Mouse (Mus musculus) left cerebral cortex, adult 11 months (tissue): ENCODE results near the gene Dhx8.

Experiments
- DNase-seq: peaks from one replicate; pipeline ENCODE4 v3.0.0; 2022; ENCODE audit warnings: low spot score

The Dhx8 gene

DNA sequence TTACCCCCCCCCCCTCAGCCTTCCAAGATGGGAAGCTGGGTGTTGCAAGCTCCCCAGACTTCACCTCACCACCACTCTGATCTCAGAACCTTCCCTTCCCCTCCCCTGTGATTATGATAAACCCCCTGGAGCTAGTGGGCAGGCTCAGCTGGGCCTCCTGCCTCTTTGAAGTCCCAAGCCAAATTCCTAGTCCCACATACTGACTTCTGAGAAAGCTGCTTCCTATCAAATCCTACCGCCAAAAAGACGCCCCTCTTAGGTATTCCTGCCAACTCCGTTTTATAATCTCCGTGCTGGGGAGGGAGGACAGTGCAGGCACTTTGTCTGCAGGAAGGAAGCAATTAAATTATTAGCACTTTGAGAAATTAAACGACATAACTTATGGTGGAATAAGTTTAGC, 68.7 kb downstream of the Dhx8 start:
- DNase-seq = no peak

GRCm38 (mm10) chr11:101805113-101805704, 72.5 kb downstream of the Dhx8 start:
- DNase-seq = no peak

GRCm38 (mm10) chr11:101806741-101807140, 74.0 kb downstream of the Dhx8 start:
- DNase-seq = no peak

DNA sequence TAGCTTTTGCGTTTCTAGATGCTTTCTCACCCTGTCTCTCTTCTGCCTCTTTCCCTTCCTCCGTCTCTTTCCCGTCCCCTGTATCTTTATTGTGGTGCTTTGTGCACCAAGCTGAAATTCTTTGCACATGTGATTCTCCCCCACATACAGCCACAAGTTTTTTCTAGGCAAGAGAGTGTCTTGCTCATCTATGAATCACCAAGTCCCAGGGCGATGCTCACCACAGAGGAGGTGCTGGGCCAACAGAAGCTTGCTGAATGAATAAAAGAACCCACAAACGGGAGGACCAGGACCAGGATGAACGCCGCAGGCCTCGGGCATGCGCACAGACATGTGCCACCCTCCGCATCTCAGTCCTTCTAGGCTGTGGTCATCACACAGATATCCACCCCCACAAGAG, 74.5 kb downstream of the Dhx8 start:
- no peak for DNase-seq

GRCm38 (mm10) chr11:101809060-101809828, 76.5 kb downstream of the Dhx8 start:
- no peak for DNase-seq

GRCm38 (mm10) chr11:101813259-101813658, 80.5 kb downstream of the Dhx8 start:
- peak; percentile 65 for DNase-seq

DNA sequence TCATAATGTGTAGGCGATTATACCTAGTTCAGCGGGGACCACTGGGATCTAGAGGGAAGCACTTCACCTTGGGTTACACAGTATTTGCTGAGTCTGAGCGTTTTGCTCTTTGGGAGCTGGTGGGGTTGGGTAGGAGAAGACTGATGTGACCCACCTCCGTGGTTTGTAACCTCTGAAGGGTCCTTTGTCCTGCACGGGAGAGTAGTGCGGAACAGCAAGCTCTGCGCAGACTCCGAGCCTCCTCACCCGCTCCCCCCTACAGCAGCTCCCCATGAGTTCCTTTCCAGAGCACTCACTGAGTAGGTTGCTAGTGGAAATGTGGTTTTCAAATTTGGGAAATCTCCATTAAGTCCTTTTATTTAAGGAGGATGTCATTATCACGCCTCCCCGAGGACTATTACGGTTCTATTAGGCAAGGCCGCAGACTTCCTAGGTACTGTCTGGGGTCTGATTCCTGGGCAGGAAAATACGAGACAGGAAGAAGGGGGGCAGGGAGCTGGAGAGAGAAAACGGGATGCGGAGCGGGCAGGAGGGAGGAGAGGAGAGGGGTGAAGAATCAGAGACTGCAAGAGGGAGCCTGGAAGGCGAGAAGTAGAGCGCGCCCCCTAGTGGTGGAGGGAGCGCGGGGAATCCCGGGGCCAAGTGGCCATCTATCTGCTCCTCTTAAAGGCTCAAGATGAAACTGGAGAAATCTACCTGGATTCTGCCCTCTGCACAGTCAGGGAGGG, 81.8 kb downstream of the Dhx8 start:
- DNase-seq = peak; percentile 40

- DNase-seq = no peak
These were observed 82.7 kb downstream of the Dhx8 start for GRCm38 (mm10) chr11:101815103-101816085.
